Mouse (Mus musculus) kidney, postnatal 25 days (tissue): ENCODE results near the gene Pdc.
"Not testable (repeated sequence)": the region's sequence is repeated elsewhere in the genome, so short reads cannot be mapped to it uniquely, and the experiment has no call there.

ENCODE experiments used
- DNase-seq, 2 experiments: peaks; one replicate each; pipeline ENCODE4 v3.0.0; 2021; ENCODE audit warnings: mixed read lengths in 2 of 2

The Pdc gene

GRCm38 (mm10) chr1:150319205-150319604 lies at the start of gene Pdc:
Gene Pdc (plus strand): TSS chr1:150319417.
- no peak for DNase-seq

- DNase-seq = not testable (repeated sequence)
These were observed 25.2 kb upstream of the Pdc start for GRCm38 (mm10) chr1:150294051-150294450.

- DNase-seq = peak in 1 of 2 experiments; percentile 12
These were observed 11.6 kb upstream of the Pdc start for GRCm38 (mm10) chr1:150307599-150307998.

GRCm38 (mm10) chr1:150335111-150335510 lies 15.9 kb downstream of the Pdc start:
- DNase-seq = no peak

GRCm38 (mm10) chr1:150360864-150361263 lies 41.6 kb downstream of the Pdc start:
- DNase-seq = no peak

GRCm38 (mm10) chr1:150372895-150373294 lies 53.7 kb downstream of the Pdc start:
- DNase-seq = no peak

- no peak for DNase-seq
These were observed 55.0 kb downstream of the Pdc start for GRCm38 (mm10) chr1:150374247-150374646.
